Mouse (Mus musculus) megakaryocyte-erythroid progenitor cell, adult 5 weeks (primary cell): ENCODE data around the gene 1700109H08Rik. TPM values are rescaled to one million over a fixed set of nuclear protein-coding genes. Genes with fewer than 3 reads are reported as not detected.

ENCODE experiments used
- polyA plus RNA-seq: library from polyadenylated mRNA; stranded (reverse); fragments of >175 nt; gene quantifications from 2 replicates; pipeline ENCODE4 v1.2.3, GENCODE M21; 2012

1700109H08Rik gene
- polyA plus RNA-seq, result 1.0 and 4.0 TPM in 2 replicates

GRCm38 (mm10) chr5:3571266-3571665, at the start of gene 1700109H08Rik:
TSS of gene 1700109H08Rik (plus strand) at chr5:3571566.

GRCm38 (mm10) chr5:3543629-3544479, 27.5 kb upstream of the 1700109H08Rik start, which contains the start of gene Fam133b:
TSS of gene Fam133b (plus strand) at chr5:3543833.

GRCm38 (mm10) chr5:3595693-3596398, 24.5 kb downstream of the 1700109H08Rik start, which contains the start of gene Pex1:
TSS of gene Pex1 (plus strand) at chr5:3596066.

GRCm38 (mm10) chr5:3596399-3596766, 25.0 kb downstream of the 1700109H08Rik start, which contains the start of gene Rbm48:
TSS of gene Rbm48 (minus strand) at chr5:3596585.

Other genes with a start within 250 kb of the 1700109H08Rik start
- gene Cdk6, start 230.1 kb upstream of the 1700109H08Rik start, polyA plus RNA-seq, result 179 and 323 TPM in 2 replicates
- gene Fam133b, start 27.7 kb upstream of the 1700109H08Rik start, polyA plus RNA-seq, result 17.8 and 23.4 TPM in 2 replicates
- gene Pex1, start 24.5 kb downstream of the 1700109H08Rik start, polyA plus RNA-seq, result 4.7 and 5.4 TPM in 2 replicates
- 7.4 and 7.5 TPM in 2 replicates for gene Rbm48, start 25.0 kb downstream of the 1700109H08Rik start, polyA plus RNA-seq
- gene Tmbim7, start 79.6 kb downstream of the 1700109H08Rik start, polyA plus RNA-seq, result not detected in 2 replicates
- 46.8 and 64.0 TPM in 2 replicates for gene Gatad1, start 85.6 kb downstream of the 1700109H08Rik start, polyA plus RNA-seq
- gene Ankib1, start 231.4 kb downstream of the 1700109H08Rik start, polyA plus RNA-seq, result 10.1 and 13.4 TPM in 2 replicates
- 5.7 and 7.6 TPM in 2 replicates for gene Krit1, start 231.6 kb downstream of the 1700109H08Rik start, polyA plus RNA-seq